Mouse (Mus musculus) layer of hippocampus, adult 8-10 months (tissue): ENCODE results near the gene Fig4. TPM values are rescaled to one million over a fixed set of nuclear protein-coding genes. Genes with fewer than 3 reads are reported as not detected.
A peak's percentile ranks its signal among the peaks of the same experiment; 100 is the strongest.

Experiments
- DNase-seq, 2 experiments: peaks; one replicate each; pipeline ENCODE4 v3.0.0; 2022; ENCODE audit warnings: low spot score in 2 of 2
- total RNA-seq, 4 experiments: library from RNA; stranded (reverse); gene quantifications; 2 replicates each; pipeline ENCODE4 v1.2.4; 2022

Fig4 gene
- 10 to 100 TPM; 30.6 to 34.7 (median 33.1) TPM for total RNA-seq

DNA sequence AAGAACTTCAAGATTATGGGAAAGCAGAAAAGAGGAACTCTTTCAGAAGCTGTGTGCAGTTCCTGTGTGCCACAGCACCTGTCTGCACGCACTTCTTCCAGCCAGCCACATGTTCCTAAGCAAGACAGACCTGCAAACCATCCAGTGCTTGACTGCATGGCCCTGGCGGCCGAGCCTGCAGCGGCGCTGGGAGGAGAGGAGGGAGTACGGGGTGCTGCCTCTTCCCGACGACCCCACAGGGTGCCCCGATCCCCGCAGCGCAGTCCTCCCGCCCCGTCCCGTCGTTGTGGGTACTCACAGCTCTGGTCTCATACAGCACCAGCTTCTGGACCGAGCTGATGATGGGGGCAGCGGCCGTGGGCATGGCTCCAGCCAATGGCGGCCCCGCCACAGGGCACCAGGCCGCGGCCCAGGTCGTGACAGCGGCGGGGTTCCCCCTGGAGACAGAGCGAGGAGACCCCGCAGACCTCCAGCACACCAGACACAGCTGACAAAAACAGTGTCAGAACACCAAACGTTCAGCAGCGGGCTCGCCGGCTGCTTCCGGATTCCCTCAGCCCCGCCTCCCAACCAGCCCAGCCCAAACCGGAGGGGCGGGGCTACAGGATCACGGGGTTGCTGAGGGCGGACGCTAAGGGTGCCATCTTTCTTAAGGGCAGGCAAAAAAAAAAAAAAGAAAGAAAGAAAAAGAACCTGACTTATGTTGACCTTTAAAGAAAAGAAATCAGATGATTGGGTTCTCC, at the start of gene Fig4:
Gene Fig4, minus strand, starts transcription at position 572 of the 743 bp plus-strand sequence.
- peak; percentile 58 to 79 for DNase-seq

DNA sequence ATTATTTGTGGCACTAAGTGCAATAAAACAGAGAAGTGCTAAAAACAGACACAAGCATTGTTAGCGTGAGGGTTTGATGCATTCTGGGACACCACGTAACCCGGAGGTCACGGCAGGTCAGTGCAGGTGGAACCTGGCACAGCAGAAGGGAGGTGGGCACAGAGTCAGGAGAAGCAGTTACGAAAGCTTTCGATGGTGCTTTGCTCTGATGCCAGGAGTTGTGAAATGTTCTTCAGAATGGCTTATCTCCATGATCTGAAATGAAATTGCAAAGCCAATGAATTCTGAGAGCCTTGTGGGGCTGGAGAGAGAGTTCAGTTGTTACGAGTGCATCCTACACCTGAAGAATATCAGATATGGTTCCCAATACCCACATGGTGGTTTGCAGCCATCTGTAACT, 38.3 kb upstream of the Fig4 start:
- no peak for DNase-seq

DNA sequence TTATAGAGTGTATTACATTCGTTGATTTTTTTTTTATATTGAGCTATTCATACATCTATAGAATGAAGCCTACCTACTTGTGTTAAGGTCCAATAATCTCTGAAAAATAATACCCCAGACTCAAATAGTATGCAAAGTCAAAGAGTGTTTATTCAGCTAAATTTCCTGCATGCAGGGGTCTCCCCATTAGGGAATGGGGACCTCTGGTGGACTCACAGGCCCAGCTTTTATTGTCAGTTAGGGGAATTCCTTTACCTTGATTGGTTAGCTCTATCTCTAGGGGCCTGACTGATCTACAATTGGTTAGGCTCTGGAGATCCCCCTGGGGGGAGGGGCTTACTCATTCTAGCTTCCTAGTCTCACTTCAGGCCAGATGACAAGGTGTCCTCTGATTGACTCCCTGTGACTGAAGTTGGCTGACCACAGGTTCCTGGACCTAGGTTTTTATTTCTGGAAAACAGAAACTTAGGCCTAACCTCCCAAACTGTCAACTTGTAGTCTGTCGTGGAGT, 29.5 kb upstream of the Fig4 start:
- no peak for DNase-seq

- no peak for DNase-seq
Measured at GRCm38 (mm10) chr10:41315866-41316265, 12.8 kb upstream of the Fig4 start.

- DNase-seq = no peak
Measured at GRCm38 (mm10) chr10:41308205-41308604, 5.1 kb upstream of the Fig4 start.

DNA sequence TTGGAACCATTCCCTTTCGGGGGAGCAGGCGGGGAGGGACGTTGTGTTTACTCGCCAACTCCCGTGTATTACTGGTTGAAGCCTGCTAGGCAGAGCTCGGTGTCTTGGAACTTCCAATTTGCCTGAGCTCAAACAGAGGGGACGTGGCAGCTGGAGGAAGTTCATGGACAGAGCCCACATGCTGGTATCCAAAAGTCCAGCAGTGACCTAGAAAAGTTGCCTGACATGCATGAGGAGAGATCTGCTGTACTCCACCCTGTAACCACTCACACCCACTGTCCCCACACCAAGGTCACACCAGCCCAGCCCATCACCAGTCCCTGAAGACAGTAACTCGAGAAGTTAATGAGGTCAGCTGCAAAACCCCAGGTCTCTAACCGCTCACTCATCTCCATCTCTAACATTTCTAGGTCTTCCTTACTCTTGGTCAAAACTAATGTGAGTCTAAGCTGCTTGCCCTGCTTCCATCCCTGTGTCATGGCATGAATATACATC, 1.9 kb upstream of the Fig4 start:
- DNase-seq = no peak

DNA sequence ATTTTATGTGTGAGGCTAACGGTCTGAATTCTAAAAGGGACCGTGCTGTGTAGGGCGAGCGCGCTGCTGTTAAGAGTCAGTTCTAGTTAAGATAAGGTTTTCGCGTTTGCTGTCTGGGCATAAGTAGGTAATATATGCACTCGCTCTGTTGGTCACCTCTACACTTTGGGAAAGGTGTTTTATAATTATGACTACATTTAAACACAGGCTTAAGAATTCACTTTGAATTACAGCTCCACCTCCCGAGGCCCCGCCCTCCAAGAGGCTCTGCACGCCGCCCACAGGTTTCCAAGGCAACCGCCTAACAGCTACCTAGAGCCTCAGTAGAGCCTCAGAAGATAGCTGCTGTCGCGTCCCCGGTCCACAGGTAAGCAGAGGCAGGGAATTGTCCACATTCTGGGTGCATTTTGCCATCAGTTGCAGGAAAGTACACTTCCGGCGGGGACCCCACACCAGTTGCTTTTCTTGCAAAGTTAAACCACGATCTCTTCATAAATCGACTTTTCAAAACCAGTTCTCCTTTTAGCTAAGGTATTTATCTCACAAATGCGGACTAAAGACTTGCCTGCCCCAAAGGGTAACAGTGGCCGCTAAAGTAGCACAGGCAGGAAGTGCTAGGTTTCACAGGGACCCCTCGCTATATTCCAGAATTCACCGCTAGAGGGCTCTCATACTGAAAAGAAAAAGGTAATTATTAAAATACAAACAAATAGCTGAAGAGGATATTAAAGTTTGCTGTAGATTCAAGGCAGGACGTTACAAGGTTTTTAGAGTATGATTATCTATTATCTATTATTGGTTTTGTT, 782 bp upstream of the Fig4 start, which contains the start of gene Ak9:
Gene Ak9, plus strand, starts transcription at position 342 of the 806 bp plus-strand sequence.
- peak; percentile 82 for DNase-seq

DNA sequence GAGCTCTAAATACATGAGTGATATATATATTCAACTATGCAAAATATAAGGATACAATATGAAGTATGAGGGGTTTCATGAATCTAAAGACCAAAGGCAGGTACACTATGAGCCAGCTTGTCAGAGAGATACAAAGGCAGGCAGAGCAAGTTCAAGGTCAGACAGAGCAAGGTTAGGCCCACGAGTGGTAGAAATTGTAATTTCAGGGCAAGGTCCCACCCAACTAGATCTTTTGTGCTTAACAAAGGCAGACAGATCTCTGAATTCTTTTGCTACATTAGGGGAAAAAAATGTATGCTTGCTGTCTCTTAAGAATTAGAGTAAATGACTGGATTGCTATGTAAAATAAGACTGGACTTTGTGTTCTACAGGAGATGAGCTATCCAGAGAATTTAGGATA, 2.9 kb downstream of the Fig4 start:
- no peak for DNase-seq

DNA sequence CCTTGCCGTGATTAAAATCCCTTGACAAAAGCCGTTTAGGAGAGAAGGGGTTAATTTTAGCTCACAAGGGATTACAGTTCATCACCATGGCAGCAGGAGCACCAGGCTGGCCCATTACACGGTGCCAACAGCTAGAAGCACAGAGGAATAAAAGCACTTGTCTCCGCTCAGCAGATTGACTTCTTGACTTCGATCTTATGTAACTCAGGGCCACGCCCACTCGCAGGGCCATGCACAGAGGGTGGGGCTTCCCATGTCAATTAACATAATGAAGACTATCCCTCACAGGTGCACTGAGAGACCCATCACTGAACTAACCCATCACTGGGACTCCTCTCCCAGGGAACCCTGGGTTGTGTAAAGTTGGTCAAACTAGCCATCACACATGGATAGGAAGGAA, 7.9 kb downstream of the Fig4 start:
- peak in 1 of 2 experiments; percentile 20 for DNase-seq

GRCm38 (mm10) chr10:41294734-41295133, 8.3 kb downstream of the Fig4 start:
- no peak for DNase-seq

GRCm38 (mm10) chr10:41293019-41293418, 10.0 kb downstream of the Fig4 start:
- no peak for DNase-seq

DNA sequence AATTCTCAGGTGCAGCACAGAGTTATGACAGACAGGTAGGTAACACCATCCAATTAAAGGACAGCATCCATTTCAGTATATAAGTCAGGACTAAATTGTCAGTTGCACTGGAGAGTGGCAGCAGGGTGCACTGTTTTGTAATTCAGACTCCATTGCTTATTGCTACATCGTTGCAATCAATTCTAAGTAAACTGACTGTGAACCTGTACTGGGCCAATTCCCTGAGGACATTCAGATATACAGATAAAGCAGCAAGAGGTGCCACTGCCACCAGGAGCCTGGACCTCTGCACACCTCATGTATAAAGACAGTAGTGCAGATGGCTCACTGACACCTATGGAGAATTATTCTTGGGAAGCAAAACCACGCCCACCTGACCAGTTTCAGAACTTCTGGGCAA, 12.0 kb downstream of the Fig4 start:
- no peak for DNase-seq

DNA sequence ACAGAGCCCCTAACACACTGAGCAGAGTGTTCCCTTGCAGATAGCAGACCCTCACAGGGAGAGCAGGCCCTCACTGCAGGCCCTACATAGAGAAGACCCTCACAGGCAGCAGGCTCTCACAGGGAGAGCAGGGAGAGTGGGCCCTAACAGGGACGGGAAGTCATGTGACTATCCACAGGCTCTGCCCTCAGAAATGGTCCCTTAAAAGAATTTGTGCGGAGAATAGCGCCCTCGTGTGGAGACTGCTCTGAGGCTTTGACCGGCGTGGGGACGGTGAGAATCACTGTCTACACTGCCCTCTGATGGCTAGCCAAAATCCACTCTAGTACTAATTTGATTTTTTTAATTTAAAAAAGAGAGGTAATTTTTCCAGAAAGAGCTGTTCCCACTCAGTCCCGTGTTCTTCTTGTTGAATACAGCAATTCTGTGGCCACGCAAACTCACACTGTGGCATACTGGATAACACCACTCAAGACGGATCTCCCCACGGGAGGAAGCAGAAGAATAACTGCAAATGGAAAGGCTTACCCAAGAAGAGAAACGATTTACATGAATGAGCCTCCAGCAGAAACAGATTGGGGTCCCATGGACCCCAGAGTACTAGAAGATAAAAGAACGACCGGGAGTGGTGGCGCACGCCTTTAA, 14.2 kb downstream of the Fig4 start:
- peak; percentile 83 to 93 for DNase-seq

DNA sequence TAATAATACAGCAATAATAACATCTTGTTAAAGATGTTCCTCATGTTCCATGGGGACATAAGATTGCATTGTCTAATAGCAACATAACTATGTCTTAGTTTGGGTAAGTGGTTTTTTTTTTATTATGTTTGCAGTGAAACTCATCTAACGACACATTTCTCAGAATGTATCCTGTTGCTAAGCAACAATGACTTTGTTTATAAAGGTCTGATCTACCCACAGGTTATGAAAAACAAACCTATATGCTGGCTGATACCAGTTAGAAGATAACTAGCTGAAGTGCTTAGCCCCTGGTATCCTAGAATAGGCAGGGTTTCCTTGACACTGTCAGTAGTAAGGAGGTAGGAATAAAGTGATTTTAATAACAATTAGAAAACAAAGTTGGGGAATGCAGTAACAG, 15.0 kb downstream of the Fig4 start:
- DNase-seq = no peak

GRCm38 (mm10) chr10:41287618-41288017, 15.4 kb downstream of the Fig4 start:
- DNase-seq = no peak

DNA sequence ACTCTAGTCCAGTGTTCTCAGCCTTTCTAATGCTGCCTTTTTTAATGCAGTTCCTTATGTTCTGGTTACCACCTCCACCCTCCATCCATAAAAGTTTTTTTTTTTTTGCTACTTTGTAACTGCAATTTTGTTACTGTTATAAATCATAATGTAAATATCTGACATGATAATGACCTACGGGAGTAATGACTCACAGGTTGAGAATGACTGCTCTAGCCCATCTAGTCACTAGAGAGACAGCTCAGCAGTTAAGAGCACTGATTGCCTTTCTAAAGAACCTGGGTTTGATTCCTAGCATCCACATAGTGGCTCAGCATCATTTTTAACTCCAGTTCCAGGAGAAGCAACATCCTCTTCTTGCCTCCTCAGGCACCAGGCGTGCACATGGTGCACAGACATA, 21.0 kb downstream of the Fig4 start:
- DNase-seq = no peak

GRCm38 (mm10) chr10:41280796-41281195, 22.3 kb downstream of the Fig4 start:
- no peak for DNase-seq

DNA sequence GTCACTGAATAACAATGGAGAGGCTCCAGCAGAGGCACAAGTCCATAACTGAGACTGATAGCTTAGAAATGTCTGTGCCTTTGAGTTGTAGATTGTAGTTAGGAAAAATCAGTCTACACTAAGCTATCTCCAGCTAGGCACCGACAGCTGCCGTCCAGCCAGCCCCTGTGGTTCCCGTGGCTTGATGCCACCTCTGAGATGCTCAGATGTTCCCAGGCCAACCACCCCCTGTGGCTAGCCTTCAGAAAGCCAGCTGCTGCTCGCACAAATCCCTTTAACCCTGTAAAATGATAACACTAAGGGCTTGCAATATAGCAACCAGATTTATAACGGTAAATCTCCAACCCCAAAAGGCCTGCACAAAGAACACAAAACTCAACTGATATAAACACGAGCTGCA, 22.9 kb downstream of the Fig4 start:
- no peak for DNase-seq

DNA sequence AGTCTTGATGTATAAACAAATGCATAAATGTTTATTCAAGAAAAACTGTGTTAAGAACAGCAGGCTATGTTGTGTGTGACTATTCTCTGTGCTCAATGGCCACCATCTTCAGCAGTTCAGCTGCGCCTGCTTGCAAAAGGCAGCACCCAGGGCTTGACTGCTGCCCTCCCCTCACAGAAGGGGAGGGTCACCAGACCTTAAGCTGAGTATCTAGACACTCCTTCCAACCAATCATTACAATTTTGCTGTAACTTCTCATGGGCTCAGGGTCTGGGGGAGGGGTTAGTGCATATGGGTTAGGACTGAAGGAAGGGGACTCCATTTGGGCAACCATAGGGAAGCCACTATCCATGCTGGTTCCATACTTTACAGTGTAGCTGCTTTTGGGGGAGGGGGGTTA, 24.3 kb downstream of the Fig4 start:
- no peak for DNase-seq

- no peak for DNase-seq
Measured at GRCm38 (mm10) chr10:41274871-41275270, 28.2 kb downstream of the Fig4 start.

DNA sequence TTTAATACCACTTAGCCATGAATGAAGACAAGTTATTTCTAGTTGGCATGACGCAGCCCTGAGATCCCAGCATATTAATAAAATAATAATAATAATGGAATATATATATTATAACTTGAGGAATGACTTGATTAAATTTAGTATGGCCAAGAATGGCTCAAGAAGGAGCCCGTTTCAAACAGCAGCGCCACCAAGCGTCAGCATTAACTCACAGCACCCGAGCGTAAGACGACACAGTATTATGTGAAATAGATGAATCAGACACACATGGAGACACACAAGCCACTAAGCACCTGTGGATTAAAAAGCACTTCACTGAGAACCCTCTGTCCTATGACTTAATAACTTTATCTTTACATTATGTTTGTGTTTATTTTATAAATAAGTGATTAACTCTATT, 31.2 kb downstream of the Fig4 start:
- DNase-seq = no peak

GRCm38 (mm10) chr10:41261889-41262288, 41.2 kb downstream of the Fig4 start:
- no peak for DNase-seq
